Mouse (Mus musculus) left cerebral cortex, postnatal 10 days (tissue): ENCODE data around the gene Egf. TPM values are rescaled to one million over a fixed set of nuclear protein-coding genes. Genes with fewer than 3 reads are reported as not detected.
A peak's percentile ranks its signal among the peaks of the same experiment; 100 is the strongest.
"Not testable (repeated sequence)": the region's sequence is repeated elsewhere in the genome, so short reads cannot be mapped to it uniquely, and the experiment has no call there.

Source experiments
- DNase-seq, 2 experiments: peaks; one replicate each; pipeline ENCODE4 v3.0.0; 2021 to 2022; ENCODE audit warnings: low spot score in 2 of 2, mixed read lengths in 1 of 2; ENCODE audit errors: extremely low spot score in 1 of 2
- intact Hi-C: fragments of 180-260 bp; cut with DNase I; formaldehyde crosslinking; loops from one replicate; pipeline ENCODE4 v1.15.1; 2025
- total RNA-seq, 2 experiments: library from RNA; stranded (reverse); gene quantifications; 2 replicates each; pipeline ENCODE4 v1.2.3; 2021

Egf gene
- total RNA-seq: 1 to 10 TPM; 2.2 to 2.5 TPM

GRCm38 (mm10) chr3:129754650-129755604 is at the start of gene Egf:
Gene Egf, minus strand, starts transcription at chr3:129755316.
- peak in 1 of 2 experiments; percentile 36 for DNase-seq
- intact Hi-C loops: no loop called here

GRCm38 (mm10) chr3:129803765-129804164 is 48.6 kb upstream of the Egf start, which contains the start of gene Lrit3:
Gene Lrit3, minus strand, starts transcription at chr3:129804030.
- intact Hi-C loops: no loop called here
- DNase-seq: no peak

- intact Hi-C loops: no loop called here
- no peak for DNase-seq
Measured at GRCm38 (mm10) chr3:129799011-129799410, 43.9 kb upstream of the Egf start.

GRCm38 (mm10) chr3:129798551-129798950 is 43.4 kb upstream of the Egf start:
- intact Hi-C loops: no loop called here
- no peak for DNase-seq

- intact Hi-C loops: no loop called here
- no peak for DNase-seq
Measured at GRCm38 (mm10) chr3:129797341-129797740, 42.2 kb upstream of the Egf start.

GRCm38 (mm10) chr3:129793801-129794200 is 38.7 kb upstream of the Egf start:
- DNase-seq: no peak
- intact Hi-C loops: no loop called here

- intact Hi-C loops: no loop called here
- DNase-seq: no peak
Measured at GRCm38 (mm10) chr3:129782746-129783145, 27.6 kb upstream of the Egf start.

- intact Hi-C loops: no loop called here
Measured at GRCm38 (mm10) chr3:129781435-129781834, 26.3 kb upstream of the Egf start.

GRCm38 (mm10) chr3:129771210-129771609 is 16.1 kb upstream of the Egf start:
- no peak for DNase-seq
- intact Hi-C loops: no loop called here

More at GRCm38 (mm10) chr3:129781435-129781834, 26.3 kb upstream of the Egf start:
- DNase-seq: no peak

- intact Hi-C loops: no loop called here
- no peak for DNase-seq
Measured at GRCm38 (mm10) chr3:129766971-129767794, 12.1 kb upstream of the Egf start.

GRCm38 (mm10) chr3:129766106-129766505 is 11.0 kb upstream of the Egf start:
- intact Hi-C loops: no loop called here
- no peak for DNase-seq

GRCm38 (mm10) chr3:129757599-129757998 is 2.5 kb upstream of the Egf start:
- DNase-seq, intact Hi-C loops: not testable (repeated sequence)

GRCm38 (mm10) chr3:129744803-129745202 is 10.3 kb downstream of the Egf start:
- intact Hi-C loops: no loop called here
- DNase-seq: peak in 1 of 2 experiments; percentile 35

- intact Hi-C loops: no loop called here
- DNase-seq: no peak
Measured at GRCm38 (mm10) chr3:129742781-129743180, 12.3 kb downstream of the Egf start.

GRCm38 (mm10) chr3:129738291-129739183 is 16.6 kb downstream of the Egf start:
- DNase-seq: no peak
- intact Hi-C loops: no loop called here

- intact Hi-C loops: no loop called here
- no peak for DNase-seq
Measured at GRCm38 (mm10) chr3:129731636-129732035, 23.5 kb downstream of the Egf start.

- no peak for DNase-seq
Measured at GRCm38 (mm10) chr3:129730426-129730825, 24.7 kb downstream of the Egf start.

GRCm38 (mm10) chr3:129729916-129730315 is 25.2 kb downstream of the Egf start:
- intact Hi-C loops: no loop called here

More at GRCm38 (mm10) chr3:129730426-129730825, 24.7 kb downstream of the Egf start:
- intact Hi-C loops: no loop called here

More at GRCm38 (mm10) chr3:129729916-129730315, 25.2 kb downstream of the Egf start:
- no peak for DNase-seq
